Mouse (Mus musculus) cortical plate, adult 2 months (tissue): ENCODE data around the gene Mmrn1.

Source experiments
- CTCF ChIP-seq: fragments of 200-500 bp; IDR thresholded peaks from 2 replicates; pipeline ENCODE4 v1.5.1; 2011; ENCODE audit warnings: mild to moderate bottlenecking, control low read depth, low read length; ENCODE audit not compliant: insufficient read depth; ENCODE audit errors: extremely low read depth
- POLR2A ChIP-seq: fragments of 200-500 bp; IDR thresholded peaks from 2 replicates; pipeline ENCODE4 v1.6.1; 2011; ENCODE audit warnings: mild to moderate bottlenecking, low read length, control low read depth; ENCODE audit not compliant: insufficient read depth; ENCODE audit errors: extremely low read depth

- TF ChIP-seq POLR2A (no peak), CTCF (no peak)
These were observed 44.6 kb downstream of the Mmrn1 start for GRCm38 (mm10) chr6:60969407-60969806.
